Mouse (Mus musculus): ENCODE results near the gene Vmn2r27. TPM values are rescaled to one million over a fixed set of nuclear protein-coding genes. Genes with fewer than 3 reads are reported as not detected.

Vmn2r27 gene
- not detected for total RNA-seq (2021)
- long read RNA-seq, experiment 1 = 0 reads
- long read RNA-seq, experiment 2 = 0 reads

DNA sequence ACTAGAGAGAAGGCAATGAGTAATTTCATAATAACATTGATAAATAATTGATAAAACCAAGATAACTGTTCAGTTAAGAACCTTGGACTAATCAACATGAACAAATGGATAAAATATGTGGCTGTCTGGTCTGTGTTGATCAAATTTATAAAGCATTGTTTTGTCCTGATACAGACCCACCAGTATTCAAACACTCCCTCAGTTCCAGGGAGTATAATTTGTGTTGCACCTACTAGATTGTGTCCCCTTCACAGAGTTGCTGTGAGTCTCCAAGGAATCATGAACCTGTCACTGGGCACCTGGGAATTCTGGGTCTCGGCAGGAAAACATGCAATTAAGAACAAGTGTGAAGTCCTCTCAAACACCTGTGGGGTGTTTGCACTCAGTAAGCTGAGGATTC, at the start of gene Vmn2r27:
Gene Vmn2r27 (minus strand): TSS at position 101 of the 400 bp plus-strand sequence.
- DNase-seq (ENCODE audit: low spot score in 2 of 2) = no peak

DNA sequence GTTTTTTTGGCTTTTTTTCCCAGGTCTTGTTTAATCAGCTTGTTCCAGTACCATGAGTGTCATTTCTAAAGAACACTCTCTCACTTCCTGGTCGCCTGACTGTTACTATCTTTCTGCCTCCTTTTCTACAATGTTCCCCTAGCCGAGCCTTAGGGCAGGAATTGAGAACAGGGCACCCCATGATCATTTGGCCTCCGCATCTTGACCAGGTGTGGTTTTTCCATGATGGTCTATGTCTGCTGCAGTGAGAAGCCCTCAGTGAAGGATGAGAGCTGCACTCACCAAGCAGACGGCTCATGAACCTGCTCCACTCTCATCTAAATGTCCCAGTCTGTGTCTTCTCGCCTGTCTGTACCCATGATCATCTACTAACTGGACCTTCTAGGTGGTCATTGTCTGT, 46.6 kb upstream of the Vmn2r27 start:
- no peak for DNase-seq (ENCODE audit: low spot score in 2 of 2)

DNA sequence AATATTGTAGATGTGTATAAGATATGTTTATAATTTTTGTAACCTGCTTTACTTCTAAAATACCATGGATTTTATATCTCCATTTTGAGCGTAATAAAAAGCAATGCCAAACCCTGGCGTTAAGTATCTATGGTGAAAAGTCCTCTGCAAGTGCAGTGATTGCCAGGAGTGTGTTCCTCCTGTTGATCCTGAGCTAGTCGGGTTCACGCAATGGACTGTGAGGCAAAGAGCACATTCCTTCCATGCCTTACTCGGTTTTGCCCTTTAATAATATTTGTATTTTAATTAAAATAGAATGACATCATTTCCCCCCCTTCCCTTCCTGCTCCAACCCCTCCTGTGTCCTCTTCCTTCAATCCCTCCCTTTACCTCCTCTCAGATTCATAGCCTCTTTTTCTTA, 46.0 kb upstream of the Vmn2r27 start:
- no peak for DNase-seq (ENCODE audit: low spot score in 2 of 2)

DNA sequence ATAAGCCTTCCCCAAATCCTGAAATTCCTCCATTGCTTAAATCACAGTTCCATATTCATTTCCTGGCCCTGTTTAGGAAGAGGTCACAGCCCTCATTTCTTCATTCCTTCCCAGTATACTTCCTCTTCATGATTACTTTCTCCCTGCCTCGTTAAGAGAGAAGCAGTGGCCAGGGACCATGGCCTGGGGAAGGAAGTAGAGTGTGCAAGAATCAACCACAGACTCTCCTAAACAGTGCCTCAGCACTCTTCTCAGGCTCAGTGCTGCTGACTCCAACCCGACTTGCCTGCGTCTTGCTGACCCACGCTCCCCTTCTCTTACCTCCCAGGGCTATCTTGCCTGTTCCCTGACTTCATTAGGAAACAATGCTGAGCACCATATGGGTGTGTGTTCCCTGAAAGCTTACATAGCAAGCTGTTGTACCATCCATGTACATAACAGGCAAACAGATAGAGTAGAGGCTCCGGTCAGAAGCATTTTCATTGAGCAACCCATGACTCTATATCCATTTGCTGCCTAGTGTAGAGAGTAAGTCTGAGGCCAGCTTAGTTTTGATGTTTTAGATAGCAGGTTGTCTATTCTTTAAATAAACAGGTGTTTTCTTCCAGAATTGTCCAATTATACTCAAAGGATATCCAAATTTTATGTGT, 41.7 kb upstream of the Vmn2r27 start:
- DNase-seq (ENCODE audit: low spot score in 2 of 2) = no peak

DNA sequence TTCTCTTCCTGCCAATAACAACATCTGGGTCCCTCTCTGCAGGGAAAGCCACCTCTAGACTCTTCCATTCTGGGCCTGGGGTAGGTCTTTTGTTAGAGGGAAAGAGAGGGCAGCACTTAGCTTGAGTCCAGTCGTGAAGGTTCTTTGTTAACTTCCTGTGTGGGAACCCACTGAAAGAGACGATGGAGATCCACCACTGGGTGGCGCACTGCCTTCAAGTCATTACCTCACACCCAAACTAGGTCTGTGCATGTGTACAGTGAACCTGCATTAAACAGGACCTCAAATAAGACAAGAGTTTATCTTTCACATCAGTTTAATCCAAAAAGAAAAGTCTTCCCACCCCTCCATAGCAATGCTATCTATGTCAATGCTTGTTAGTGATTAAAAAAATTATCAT, 31.0 kb upstream of the Vmn2r27 start:
- peak; percentile 55 to 70 for DNase-seq (ENCODE audit: low spot score in 2 of 2)

DNA sequence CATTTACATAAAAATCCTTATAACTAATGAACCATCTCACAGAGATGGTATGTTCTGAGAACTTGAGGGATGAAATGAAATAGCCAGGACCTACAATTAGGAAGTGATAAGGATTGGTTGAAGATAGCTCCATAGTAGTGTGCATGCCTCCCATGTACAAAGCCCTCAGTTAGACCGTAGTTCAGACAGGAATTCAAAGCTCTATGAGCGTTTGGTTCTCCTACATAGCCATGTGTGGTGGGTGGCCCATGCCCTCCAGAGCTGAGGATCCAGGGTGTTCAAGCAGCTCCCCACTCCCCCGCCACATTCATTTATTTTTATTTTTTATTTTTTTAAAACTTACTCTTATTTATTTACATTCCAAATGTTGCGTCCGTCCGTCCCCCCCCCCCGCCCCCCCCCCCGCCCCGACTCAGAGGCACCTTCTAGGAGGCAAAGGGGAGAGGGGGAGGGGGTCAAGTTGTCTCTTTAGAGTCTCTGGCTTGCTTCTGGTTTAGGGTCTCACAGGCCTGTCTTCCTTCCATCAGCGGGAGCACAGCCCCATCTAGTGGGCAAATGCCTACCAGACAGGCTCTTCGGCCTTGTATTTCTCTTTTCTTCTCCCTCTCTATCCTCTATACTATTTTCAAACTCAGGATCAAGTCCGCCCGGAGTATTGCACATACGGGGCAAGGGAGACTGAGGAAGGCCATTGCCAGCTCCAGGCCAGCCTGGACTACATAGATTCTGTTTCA, 28.7 kb upstream of the Vmn2r27 start:
- DNase-seq (ENCODE audit: low spot score in 2 of 2) = peak; percentile 66 to 75

DNA sequence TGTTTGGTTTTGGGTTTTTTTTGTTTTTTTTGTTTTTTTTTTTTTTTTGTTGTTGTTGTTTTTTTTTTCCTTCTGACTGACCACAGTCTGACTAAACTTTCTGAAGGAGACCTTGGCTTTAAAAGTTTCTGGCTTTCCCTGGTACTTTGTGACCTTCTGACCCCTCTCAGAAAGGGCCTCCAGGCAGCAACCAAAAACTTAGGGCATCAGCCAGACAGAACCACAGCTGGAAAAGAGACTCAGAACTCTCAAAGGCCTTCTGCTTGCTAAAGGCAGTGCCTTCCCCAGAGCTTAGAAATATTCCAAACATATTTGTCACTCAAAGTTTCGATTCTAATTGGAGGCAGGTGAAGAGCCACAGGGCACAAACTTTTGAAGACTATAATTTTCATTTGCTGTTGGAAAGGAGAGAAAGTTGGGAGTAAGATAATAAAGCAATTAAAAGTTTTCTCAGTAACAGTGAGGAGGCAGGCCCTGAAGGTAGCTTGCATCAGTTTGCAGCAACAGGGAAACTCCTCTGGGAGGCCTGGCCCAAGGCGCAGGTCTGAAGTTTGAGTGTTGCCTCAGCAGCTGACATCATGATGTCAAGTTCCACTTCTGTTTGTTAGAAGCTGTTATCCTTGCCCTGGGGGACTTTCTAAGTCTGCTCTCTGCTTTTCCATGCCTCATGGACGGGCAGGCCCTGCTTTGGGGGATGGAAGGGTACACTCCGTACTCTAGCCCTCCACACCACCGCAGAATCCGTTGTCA, 24.2 kb upstream of the Vmn2r27 start:
- DNase-seq (ENCODE audit: low spot score in 2 of 2) = no peak

DNA sequence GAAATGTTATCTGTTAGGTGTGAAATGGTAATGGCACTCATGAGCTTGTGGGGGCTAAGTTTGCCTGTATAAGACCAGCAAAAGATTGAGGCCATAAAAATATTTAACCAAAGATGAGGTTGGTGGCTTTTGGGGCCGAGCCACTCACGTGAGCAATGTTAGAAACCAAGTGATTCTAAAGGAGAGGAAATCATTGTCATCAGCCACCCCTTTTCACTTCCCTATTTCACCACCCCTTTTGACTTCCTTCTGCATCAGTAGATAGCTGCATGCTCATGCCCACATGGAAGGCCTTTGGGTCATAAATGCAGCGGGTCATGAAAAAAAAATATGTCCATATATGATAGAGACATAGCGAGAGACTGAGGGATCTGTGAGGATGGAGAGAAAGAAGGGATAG, 29.5 kb downstream of the Vmn2r27 start:
- DNase-seq (ENCODE audit: low spot score in 2 of 2) = no peak

DNA sequence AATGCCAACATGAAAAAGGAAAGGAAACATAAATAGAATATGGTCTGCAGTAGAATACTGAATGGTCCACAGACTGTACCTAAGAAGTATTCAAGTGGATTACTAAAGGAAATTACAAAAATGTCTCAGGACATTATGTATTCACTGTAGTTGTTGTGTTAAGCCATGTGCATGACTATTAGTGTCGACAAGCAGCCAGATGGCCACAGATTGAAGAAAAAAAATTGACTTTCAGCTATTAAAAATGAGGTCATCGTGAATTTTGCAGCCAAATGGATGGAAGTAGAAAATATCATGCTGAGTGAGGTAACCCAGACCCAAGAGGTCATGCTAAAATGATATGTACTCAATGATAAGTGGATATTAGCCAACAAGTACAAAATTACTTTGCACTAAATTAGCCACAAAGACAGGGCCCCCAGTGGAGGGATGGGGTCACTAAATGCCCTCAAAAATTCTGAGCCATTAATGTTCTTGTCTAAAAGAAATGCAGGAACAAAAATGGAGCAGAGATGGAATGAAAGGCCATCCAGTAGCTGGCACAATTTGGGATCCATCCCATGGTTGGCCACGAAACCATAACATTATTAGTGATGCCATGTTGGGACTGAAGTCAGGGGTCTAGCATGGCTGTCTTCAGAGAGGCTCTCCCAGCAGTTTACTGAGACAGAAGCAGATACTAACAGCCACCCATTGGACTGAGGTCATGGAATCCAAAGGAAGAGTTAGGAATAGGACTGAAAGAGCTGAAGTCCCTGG, 63.0 kb downstream of the Vmn2r27 start:
- peak in 1 of 2 experiments; percentile 0 for DNase-seq (ENCODE audit: low spot score in 2 of 2)

DNA sequence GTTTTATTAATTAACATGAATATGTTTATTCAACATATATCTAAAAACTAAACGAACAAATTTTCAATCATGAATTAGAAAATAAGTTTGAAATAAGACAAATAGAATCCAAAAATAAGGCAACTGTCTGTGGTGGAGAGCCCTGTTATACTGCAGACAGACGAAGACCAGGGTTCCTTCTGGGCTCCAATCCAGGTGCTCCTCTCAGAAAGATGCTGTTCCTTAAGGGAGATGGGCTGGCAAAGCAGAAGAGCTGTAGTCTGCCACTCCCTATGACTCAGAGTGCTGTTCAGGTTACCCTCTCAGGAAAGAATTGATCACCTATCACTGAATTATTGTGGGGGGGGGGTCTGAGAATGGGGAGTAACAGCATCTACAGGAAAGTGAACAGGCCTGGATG, 65.1 kb downstream of the Vmn2r27 start:
- DNase-seq (ENCODE audit: low spot score in 2 of 2) = no peak

DNA sequence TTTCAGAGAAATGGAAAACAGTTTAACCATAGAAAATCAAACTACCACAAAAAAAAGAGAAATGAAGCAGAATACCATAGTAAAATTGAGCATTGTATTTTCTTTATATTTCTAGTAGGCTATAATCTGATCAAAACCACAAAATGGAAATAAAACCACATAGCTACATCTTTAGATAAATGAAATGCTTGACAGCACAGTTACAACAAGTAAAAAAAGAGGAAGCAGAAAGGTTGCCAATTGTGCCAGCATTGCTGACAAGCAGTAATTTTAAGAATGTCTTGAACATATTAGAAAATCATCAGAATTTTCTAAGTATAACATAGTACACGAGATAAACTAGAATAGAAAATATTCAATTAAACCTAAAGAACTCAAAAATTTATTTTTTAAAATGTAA, 81.8 kb downstream of the Vmn2r27 start:
- no peak for DNase-seq (ENCODE audit: low spot score in 2 of 2)

Other genes with a start within 250 kb of the Vmn2r27 start
- under 1 TPM in 1 of 2 experiments, not detected in 1; 0.05 TPM for gene Vmn2r26, start 207.3 kb downstream of the Vmn2r27 start, total RNA-seq (2021)
- 1 to 10 TPM; 3.7 to 3.9 TPM for gene Cd163, start 72.8 kb upstream of the Vmn2r27 start, total RNA-seq (2021)
- gene Pex5, start 183.2 kb upstream of the Vmn2r27 start, total RNA-seq (2021) = 10 to 100 TPM; 61.7 to 66.1 TPM
- 100 to 1,000 TPM; 283 to 312 TPM for gene Clstn3, start 232.9 kb upstream of the Vmn2r27 start, total RNA-seq (2021)